Mouse (Mus musculus): ENCODE measurements around the gene Krr1.
"Not testable (repeated sequence)": the region's sequence is repeated elsewhere in the genome, so short reads cannot be mapped to it uniquely, and the experiment has no call there.

Gene Krr1

GRCm38 (mm10) chr10:111983070-111983469, 10.6 kb downstream of the Krr1 start:
- no peak for DNase-seq

- DNase-seq: no peak
Observed at GRCm38 (mm10) chr10:111986453-111986852, 14.0 kb downstream of the Krr1 start.

- no peak for DNase-seq
Observed at GRCm38 (mm10) chr10:111995803-111996548, 23.5 kb downstream of the Krr1 start.

GRCm38 (mm10) chr10:111996549-111996904, 24.1 kb downstream of the Krr1 start:
- DNase-seq: no peak

GRCm38 (mm10) chr10:111996911-111997347, 24.5 kb downstream of the Krr1 start:
- DNase-seq: no peak

GRCm38 (mm10) chr10:111997671-111998070, 25.2 kb downstream of the Krr1 start:
- DNase-seq: no peak

GRCm38 (mm10) chr10:111999765-112000164, 27.3 kb downstream of the Krr1 start:
- no peak for DNase-seq

GRCm38 (mm10) chr10:112000568-112000967, 28.1 kb downstream of the Krr1 start:
- no peak for DNase-seq

GRCm38 (mm10) chr10:112001350-112001749, 28.9 kb downstream of the Krr1 start:
- DNase-seq: no peak

GRCm38 (mm10) chr10:112001756-112002520, 29.5 kb downstream of the Krr1 start:
- no peak for DNase-seq

- peak; percentile 80 for DNase-seq
Observed at GRCm38 (mm10) chr10:112002544-112003215, 30.2 kb downstream of the Krr1 start, which contains the start of gene Glipr1. Gene Glipr1 (minus strand): TSS chr10:112002631.

- DNase-seq: not testable (repeated sequence)
Observed at GRCm38 (mm10) chr10:112009511-112009910, 37.0 kb downstream of the Krr1 start.

GRCm38 (mm10) chr10:112023585-112023984, 51.1 kb downstream of the Krr1 start:
- no peak for DNase-seq

GRCm38 (mm10) chr10:112028689-112029088, 56.2 kb downstream of the Krr1 start:
- not testable (repeated sequence) for DNase-seq

Data from kidney, adult 9 months (tissue).